Mouse (Mus musculus) heart, postnatal 10 days (tissue): ENCODE data around the gene Rtp4. TPM values are rescaled to one million over a fixed set of nuclear protein-coding genes. Genes with fewer than 3 reads are reported as not detected.

Experiments used
- DNase-seq, 2 experiments: peaks; one replicate each; pipeline ENCODE4 v3.0.0; 2021
- intact Hi-C: fragments of 180-260 bp; cut with DNase I; formaldehyde crosslinking; loops from one replicate; pipeline ENCODE4 v1.15.1; 2025
- total RNA-seq, 2 experiments: library from RNA; stranded (reverse); gene quantifications; 2 replicates each; pipeline ENCODE4 v1.2.3; 2021

The Rtp4 gene
- total RNA-seq, 2 experiments from 2014 or later, result 1.7 to 2.1 TPM

GRCm38 (mm10) chr16:23557669-23558068 lies 37.6 kb downstream of the Rtp4 start:
- DNase-seq, result no peak
- intact Hi-C loops, result no loop called here

GRCm38 (mm10) chr16:23568369-23568958 lies 48.4 kb downstream of the Rtp4 start:
- no peak for DNase-seq
- intact Hi-C loops, result no loop called here

GRCm38 (mm10) chr16:23574561-23574960 lies 54.5 kb downstream of the Rtp4 start:
- no peak for DNase-seq
- intact Hi-C loops, result no loop called here

GRCm38 (mm10) chr16:23591119-23592105 lies 71.3 kb downstream of the Rtp4 start:
- intact Hi-C loops, result no loop called here
- DNase-seq, result no peak

- intact Hi-C loops, result no loop called here
- DNase-seq, result peak in 1 of 2 experiments; percentile 10
Observed at GRCm38 (mm10) chr16:23592501-23592900, 72.4 kb downstream of the Rtp4 start.

- no peak for DNase-seq
- intact Hi-C loops, result no loop called here
Observed at GRCm38 (mm10) chr16:23596696-23597095, 76.6 kb downstream of the Rtp4 start.

GRCm38 (mm10) chr16:23597968-23598367 lies 77.9 kb downstream of the Rtp4 start:
- DNase-seq, result no peak
- intact Hi-C loops, result no loop called here

- DNase-seq, result no peak
- intact Hi-C loops, result no loop called here
Observed at GRCm38 (mm10) chr16:23606220-23606619, 86.1 kb downstream of the Rtp4 start.

- intact Hi-C loops, result no loop called here
- no peak for DNase-seq
Observed at GRCm38 (mm10) chr16:23606651-23607050, 86.6 kb downstream of the Rtp4 start.

- intact Hi-C loops, result no loop called here
- peak in 1 of 2 experiments; percentile 9 for DNase-seq
Observed at GRCm38 (mm10) chr16:23607911-23608410, 87.9 kb downstream of the Rtp4 start.

GRCm38 (mm10) chr16:23609748-23610185 lies 89.7 kb downstream of the Rtp4 start:
- intact Hi-C loops, result no loop called here
- DNase-seq, result peak; percentile 32 to 50

GRCm38 (mm10) chr16:23624205-23624604 lies 104.1 kb downstream of the Rtp4 start:
- no peak for DNase-seq
- intact Hi-C loops, result no loop called here

- no peak for DNase-seq
- intact Hi-C loops, result loop anchor here (5.0 kb wide), 1 partner anchor 79 kb away; no protein-coding TSS in a partner anchor
Observed at GRCm38 (mm10) chr16:23631531-23631930, 111.4 kb downstream of the Rtp4 start.

GRCm38 (mm10) chr16:23632681-23633080 lies 112.6 kb downstream of the Rtp4 start:
- peak in 1 of 2 experiments; percentile 29 for DNase-seq
- intact Hi-C loops, result loop anchor here (5.0 kb wide), 1 partner anchor 80 kb away; no protein-coding TSS in a partner anchor

GRCm38 (mm10) chr16:23653028-23653427 lies 132.9 kb downstream of the Rtp4 start:
- DNase-seq, result no peak
- intact Hi-C loops, result no loop called here

GRCm38 (mm10) chr16:23653479-23653878 lies 133.4 kb downstream of the Rtp4 start:
- intact Hi-C loops, result no loop called here
- DNase-seq, result no peak

GRCm38 (mm10) chr16:23659597-23660531 lies 139.8 kb downstream of the Rtp4 start:
- intact Hi-C loops, result no loop called here
- no peak for DNase-seq
